Mouse (Mus musculus) brown adipose tissue, adult 24 weeks (tissue): ENCODE measurements around the gene Pfkfb2. TPM values are rescaled to one million over a fixed set of nuclear protein-coding genes. Genes with fewer than 3 reads are reported as not detected.
"Not testable (repeated sequence)": the region's sequence is repeated elsewhere in the genome, so short reads cannot be mapped to it uniquely, and the experiment has no call there.

ENCODE experiments used
- H3K27ac ChIP-seq: fragments of 200-500 bp; replicated peaks from 2 replicates; pipeline ENCODE4 v1.5.1; 2012; ENCODE audit warnings: low read depth, mild to moderate bottlenecking, low read length
- H3K4me1 ChIP-seq: fragments of 200-500 bp; 2 replicates; pipeline ENCODE4 v1.6.1; 2012; ENCODE audit warnings: low read length, mixed read lengths; ENCODE audit not compliant: control insufficient read depth, insufficient read depth, insufficient read length
- H3K4me3 ChIP-seq: fragments of 200-500 bp; 2 replicates; pipeline ENCODE4 v1.5.1; 2012; ENCODE audit warnings: low read depth, mild to moderate bottlenecking, low read length, moderate library complexity; ENCODE audit not compliant: insufficient read depth
- polyA plus RNA-seq: library from polyadenylated mRNA; stranded (reverse); fragments of >200 nt; gene quantifications from 2 replicates; pipeline ENCODE4 v1.2.4, GENCODE M21; 2012; ENCODE audit not compliant: missing spikeins, insufficient read depth, insufficient read length

Gene Pfkfb2
- polyA plus RNA-seq, 1 experiment = 6.9 TPM

- Histone ChIP-seq H3K27ac (no peak overlapping the region), H3K4me3 (no peak overlapping the region), H3K4me1 (no peaks in the 10 kb centered on the region)
Measured at GRCm38 (mm10) chr1:130681656-130682413, 47.2 kb downstream of the Pfkfb2 start.

GRCm38 (mm10) chr1:130681075-130681474, 48.0 kb downstream of the Pfkfb2 start:
- Histone ChIP-seq H3K27ac (no peak overlapping the region), H3K4me3 (no peak overlapping the region), H3K4me1 (no peaks in the 10 kb centered on the region)

- no peak overlapping the region for H3K27ac ChIP-seq
Measured at GRCm38 (mm10) chr1:130678551-130678950, 50.5 kb downstream of the Pfkfb2 start.

GRCm38 (mm10) chr1:130663576-130663975, 65.5 kb downstream of the Pfkfb2 start:
- not testable (repeated sequence) for H3K27ac ChIP-seq, H3K4me1 ChIP-seq, H3K4me3 ChIP-seq

More at GRCm38 (mm10) chr1:130678551-130678950, 50.5 kb downstream of the Pfkfb2 start:
- no peaks in the 10 kb centered on the region for H3K4me1 ChIP-seq
- H3K4me3 ChIP-seq = no peak overlapping the region

- Histone ChIP-seq H3K4me1 (no peaks in the 10 kb centered on the region), H3K4me3 (no peak within 1 kb of the TSS), H3K27ac (no peak within 1 kb of the TSS)
Measured at GRCm38 (mm10) chr1:130661454-130661853, 67.6 kb downstream of the Pfkfb2 start, which contains the start of gene C4bp. Gene C4bp, minus strand, starts transcription at chr1:130661632.

GRCm38 (mm10) chr1:130659641-130660040, 69.4 kb downstream of the Pfkfb2 start:
- not testable (repeated sequence) for H3K27ac ChIP-seq, H3K4me1 ChIP-seq, H3K4me3 ChIP-seq

GRCm38 (mm10) chr1:130644103-130644502, 85.0 kb downstream of the Pfkfb2 start:
- H3K4me3 ChIP-seq = no peak overlapping the region
- no peaks in the 10 kb centered on the region for H3K4me1 ChIP-seq
- H3K27ac ChIP-seq = no peak overlapping the region

GRCm38 (mm10) chr1:130640967-130641366, 88.1 kb downstream of the Pfkfb2 start:
- no peaks in the 10 kb centered on the region for H3K4me1 ChIP-seq
- H3K4me3 ChIP-seq = no peak overlapping the region
- no peak overlapping the region for H3K27ac ChIP-seq

Other genes starting within 250 kb of the Pfkfb2 start
- gene Zp3r, start 99.6 kb downstream of the Pfkfb2 start, polyA plus RNA-seq = not detected in 2 replicates
- gene C4bp, start 67.6 kb downstream of the Pfkfb2 start, polyA plus RNA-seq = not detected in 2 replicates
- not detected in 2 replicates for gene Gm29427, start 13.5 kb downstream of the Pfkfb2 start, polyA plus RNA-seq
- gene Yod1, start 11.9 kb downstream of the Pfkfb2 start, polyA plus RNA-seq = 3.5 TPM in 2 replicates
- gene AA986860, start 2.7 kb upstream of the Pfkfb2 start, polyA plus RNA-seq = 2.0 and 2.2 TPM in 2 replicates
- not detected in 2 replicates for gene Fcamr, start 71.6 kb upstream of the Pfkfb2 start, polyA plus RNA-seq
- gene Pigr, start 97.4 kb upstream of the Pfkfb2 start, polyA plus RNA-seq = 0.71 TPM in 1 of 2 replicates, not detected in the other
- not detected in 2 replicates for gene Fcmr, start 136.4 kb upstream of the Pfkfb2 start, polyA plus RNA-seq
- gene Il24, start 158.2 kb upstream of the Pfkfb2 start, polyA plus RNA-seq = not detected in 2 replicates
- not detected in 2 replicates for gene Il20, start 182.2 kb upstream of the Pfkfb2 start, polyA plus RNA-seq
- gene Il19, start 210.9 kb upstream of the Pfkfb2 start, polyA plus RNA-seq = not detected in 2 replicates